Mouse (Mus musculus): ENCODE measurements at regions not wholly inside any gene's neighbourhood (a gene's known extent, or its start where the extent isn't known, plus 50 kb on each side); places are given as distances from the start of the nearest gene placed in this dataset.

GRCm38 (mm10) chr14:46461960-46462359, 71.5 kb upstream of the Bmp4 start:
- Histone ChIP-seq H3K27ac (ENCODE audit: low read depth, low read length) (no peak overlapping the region), H3K4me1 (replicated peaks; ENCODE audit: control insufficient read depth, insufficient read depth, low read length) (no peaks in the 10 kb centered on the region), H3K9me3 (ENCODE audit: control insufficient read depth) (no peaks in the 10 kb centered on the region), H3K27me3 (replicated peaks; ENCODE audit: control insufficient read depth, insufficient read depth, low read length) (no peaks in the 10 kb centered on the region), H3K4me3 (ENCODE audit: low read depth, low read length) (no peak overlapping the region), H3K9ac (ENCODE audit: low read depth, low read length) (no peak overlapping the region), H3K4me2 (replicated peaks; ENCODE audit: low read depth) (no peak overlapping the region), H3K36me3 (ENCODE audit: control insufficient read depth, insufficient read depth) (no peaks in the 10 kb centered on the region)
- 83% methylated on average over 4 of the region's 4 CpGs for WGBS
- no peak for ATAC-seq
- TF ChIP-seq CTCF (IDR thresholded peaks at IDR 0.05; ENCODE audit: low read depth), result no peak

GRCm38 (mm10) chr14:46454500-46454899, 64.0 kb upstream of the Bmp4 start:
- WGBS, result 47% methylated on average over 6 of the region's 6 CpGs
- no peak overlapping the region for H3K4me2 ChIP-seq (replicated peaks; ENCODE audit: low read depth)
- no peaks in the 10 kb centered on the region for H3K27me3 ChIP-seq (replicated peaks; ENCODE audit: control insufficient read depth, insufficient read depth, low read length)
- no peak for ATAC-seq
- H3K9me3 ChIP-seq (ENCODE audit: control insufficient read depth), result no peaks in the 10 kb centered on the region
- H3K4me1 ChIP-seq (replicated peaks; ENCODE audit: control insufficient read depth, insufficient read depth, low read length), result no peaks in the 10 kb centered on the region
- no peaks in the 10 kb centered on the region for H3K36me3 ChIP-seq (ENCODE audit: control insufficient read depth, insufficient read depth)
- H3K4me3 ChIP-seq (ENCODE audit: low read depth, low read length), result no peak overlapping the region
- no peak for TF ChIP-seq CTCF (IDR thresholded peaks at IDR 0.05; ENCODE audit: low read depth)
- H3K27ac ChIP-seq (ENCODE audit: low read depth, low read length), result no peak overlapping the region
- H3K9ac ChIP-seq (ENCODE audit: low read depth, low read length), result no peak overlapping the region

- H3K4me1 ChIP-seq (replicated peaks; ENCODE audit: control insufficient read depth, insufficient read depth, low read length), result no peaks in the 10 kb centered on the region
- no peak overlapping the region for H3K27ac ChIP-seq (ENCODE audit: low read depth, low read length)
- no peak overlapping the region for H3K4me2 ChIP-seq (replicated peaks; ENCODE audit: low read depth)
- H3K4me3 ChIP-seq (ENCODE audit: low read depth, low read length), result no peak overlapping the region
- H3K36me3 ChIP-seq (ENCODE audit: control insufficient read depth, insufficient read depth), result no peaks in the 10 kb centered on the region
- H3K9ac ChIP-seq (ENCODE audit: low read depth, low read length), result no peak overlapping the region
- no peak for ATAC-seq
- H3K9me3 ChIP-seq (ENCODE audit: control insufficient read depth), result no peaks in the 10 kb centered on the region
- TF ChIP-seq CTCF (IDR thresholded peaks at IDR 0.05; ENCODE audit: low read depth), result no peak
- 86% methylated on average over 6 of the region's 6 CpGs for WGBS
- no peaks in the 10 kb centered on the region for H3K27me3 ChIP-seq (replicated peaks; ENCODE audit: control insufficient read depth, insufficient read depth, low read length)
Measured at GRCm38 (mm10) chr14:46441696-46442095, 51.2 kb upstream of the Bmp4 start.

Data from intestine, postnatal 0 days (tissue).